Mouse (Mus musculus): ENCODE measurements around the gene Gsg1.
A peak's percentile ranks its signal among the peaks of the same experiment; 100 is the strongest.

Gene Gsg1

GRCm38 (mm10) chr6:135254153-135254552, at the start of gene Gsg1:
Gene Gsg1, minus strand, starts transcription at chr6:135254351.
- DNase-seq (ENCODE audit: low spot score in 2 of 2) = no peak

GRCm38 (mm10) chr6:135302421-135303125, 48.4 kb upstream of the Gsg1 start:
- no peak for DNase-seq (ENCODE audit: low spot score in 2 of 2)

- no peak for DNase-seq (ENCODE audit: low spot score in 2 of 2)
These were observed 46.3 kb upstream of the Gsg1 start for GRCm38 (mm10) chr6:135300469-135300868.

GRCm38 (mm10) chr6:135299024-135299550, 44.9 kb upstream of the Gsg1 start:
- no peak for DNase-seq (ENCODE audit: low spot score in 2 of 2)

- no peak for DNase-seq (ENCODE audit: low spot score in 2 of 2)
These were observed 43.4 kb upstream of the Gsg1 start for GRCm38 (mm10) chr6:135297570-135297969.

GRCm38 (mm10) chr6:135296267-135296666, 42.1 kb upstream of the Gsg1 start:
- DNase-seq (ENCODE audit: low spot score in 2 of 2) = no peak

- DNase-seq (ENCODE audit: low spot score in 2 of 2) = no peak
These were observed 41.1 kb upstream of the Gsg1 start for GRCm38 (mm10) chr6:135295082-135295861.

- DNase-seq (ENCODE audit: low spot score in 2 of 2) = no peak
These were observed 40.0 kb upstream of the Gsg1 start for GRCm38 (mm10) chr6:135294150-135294549.

GRCm38 (mm10) chr6:135292391-135292790, 38.2 kb upstream of the Gsg1 start:
- DNase-seq (ENCODE audit: low spot score in 2 of 2) = no peak

- DNase-seq (ENCODE audit: low spot score in 2 of 2) = no peak
These were observed 25.7 kb upstream of the Gsg1 start for GRCm38 (mm10) chr6:135279856-135280255.

- no peak for DNase-seq (ENCODE audit: low spot score in 2 of 2)
These were observed 25.1 kb upstream of the Gsg1 start for GRCm38 (mm10) chr6:135279286-135279685.

- no peak for DNase-seq (ENCODE audit: low spot score in 2 of 2)
These were observed 24.2 kb upstream of the Gsg1 start for GRCm38 (mm10) chr6:135278302-135278701.

- no peak for DNase-seq (ENCODE audit: low spot score in 2 of 2)
These were observed 22.5 kb upstream of the Gsg1 start for GRCm38 (mm10) chr6:135276474-135277295.

- no peak for DNase-seq (ENCODE audit: low spot score in 2 of 2)
These were observed 21.1 kb upstream of the Gsg1 start for GRCm38 (mm10) chr6:135275231-135275630.

- peak in 1 of 2 experiments; percentile 36 for DNase-seq (ENCODE audit: low spot score in 2 of 2)
These were observed 18.9 kb upstream of the Gsg1 start for GRCm38 (mm10) chr6:135273066-135273465.

- no peak for DNase-seq (ENCODE audit: low spot score in 2 of 2)
These were observed 17.6 kb upstream of the Gsg1 start for GRCm38 (mm10) chr6:135271761-135272160.

- no peak for DNase-seq (ENCODE audit: low spot score in 2 of 2)
These were observed 15.5 kb upstream of the Gsg1 start for GRCm38 (mm10) chr6:135269626-135270025.

GRCm38 (mm10) chr6:135268392-135268791, 14.2 kb upstream of the Gsg1 start:
- no peak for DNase-seq (ENCODE audit: low spot score in 2 of 2)

- DNase-seq (ENCODE audit: low spot score in 2 of 2) = peak in 1 of 2 experiments; percentile 27
These were observed 13.1 kb upstream of the Gsg1 start for GRCm38 (mm10) chr6:135267221-135267620.

GRCm38 (mm10) chr6:135266056-135266455, 11.9 kb upstream of the Gsg1 start:
- no peak for DNase-seq (ENCODE audit: low spot score in 2 of 2)

GRCm38 (mm10) chr6:135264136-135264535, 10.0 kb upstream of the Gsg1 start:
- no peak for DNase-seq (ENCODE audit: low spot score in 2 of 2)

- no peak for DNase-seq (ENCODE audit: low spot score in 2 of 2)
These were observed 8.4 kb upstream of the Gsg1 start for GRCm38 (mm10) chr6:135262565-135262964.
